Mouse (Mus musculus) right cerebral cortex, adult 18-20 months (tissue): ENCODE measurements around the gene Mlip.
"Not testable (repeated sequence)": the region's sequence is repeated elsewhere in the genome, so short reads cannot be mapped to it uniquely, and the experiment has no call there.

Experiments used
- DNase-seq: peaks from one replicate; pipeline ENCODE4 v3.0.0; 2022; ENCODE audit warnings: mixed read lengths

Gene Mlip

DNA sequence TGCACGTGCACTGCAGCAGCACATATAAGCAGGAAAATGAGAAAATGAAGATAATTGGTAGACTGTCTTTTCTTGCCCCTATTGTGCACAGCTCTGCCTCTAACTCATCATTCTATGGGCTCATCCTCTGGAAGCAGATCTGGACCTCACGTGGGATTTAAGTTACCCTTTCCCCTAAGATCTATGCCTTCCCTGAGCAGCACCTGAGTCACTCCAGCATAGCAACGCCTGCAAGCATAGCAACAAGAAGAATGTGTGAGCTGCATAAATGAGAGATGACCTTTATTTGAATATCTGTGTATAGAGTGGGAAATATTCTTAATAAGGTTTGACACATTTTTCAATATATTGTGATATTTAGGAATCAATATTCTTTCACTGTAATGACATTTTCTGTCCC is 176.9 kb downstream of the Mlip start:
- DNase-seq: no peak

- no peak for DNase-seq
These were observed 180.7 kb downstream of the Mlip start for GRCm38 (mm10) chr9:77172044-77172443.

DNA sequence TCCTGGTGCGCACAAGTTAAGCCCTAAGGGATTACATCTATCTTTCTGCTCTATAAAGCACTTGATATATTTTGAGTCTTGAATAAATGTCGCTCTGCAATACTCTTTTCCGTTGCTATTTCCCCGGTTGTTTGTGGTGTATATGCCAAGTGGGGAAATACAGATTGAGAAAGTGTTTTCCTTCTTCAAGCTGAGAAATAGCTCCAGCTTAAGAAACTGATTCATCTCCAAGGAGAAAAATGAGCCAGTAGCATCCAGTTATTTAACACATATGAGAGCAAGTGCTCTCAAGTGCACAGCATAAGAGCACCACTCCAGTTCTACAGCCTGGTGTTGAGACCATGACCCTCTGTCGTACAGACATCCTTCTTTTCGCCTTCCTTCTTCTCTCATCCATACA is 186.9 kb downstream of the Mlip start:
- DNase-seq: no peak

DNA sequence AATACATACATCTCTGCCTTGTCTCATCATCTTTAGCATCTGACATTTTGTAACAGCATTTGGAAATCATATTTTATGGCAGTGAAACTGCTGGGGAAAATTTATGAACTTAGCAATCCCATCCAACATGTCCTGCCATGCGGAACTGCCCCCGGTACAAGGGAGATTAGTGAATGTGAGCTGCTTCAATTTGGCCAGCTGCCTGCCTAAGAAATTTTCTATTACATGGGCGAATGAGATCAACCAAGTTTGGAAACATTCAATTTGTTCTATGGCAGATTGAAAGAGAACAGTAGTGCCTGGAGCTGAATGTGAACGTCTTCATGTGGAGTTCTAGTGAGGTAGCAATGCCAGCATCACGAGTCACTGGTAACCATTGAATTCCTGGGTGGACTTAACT is 191.0 kb downstream of the Mlip start:
- no peak for DNase-seq

DNA sequence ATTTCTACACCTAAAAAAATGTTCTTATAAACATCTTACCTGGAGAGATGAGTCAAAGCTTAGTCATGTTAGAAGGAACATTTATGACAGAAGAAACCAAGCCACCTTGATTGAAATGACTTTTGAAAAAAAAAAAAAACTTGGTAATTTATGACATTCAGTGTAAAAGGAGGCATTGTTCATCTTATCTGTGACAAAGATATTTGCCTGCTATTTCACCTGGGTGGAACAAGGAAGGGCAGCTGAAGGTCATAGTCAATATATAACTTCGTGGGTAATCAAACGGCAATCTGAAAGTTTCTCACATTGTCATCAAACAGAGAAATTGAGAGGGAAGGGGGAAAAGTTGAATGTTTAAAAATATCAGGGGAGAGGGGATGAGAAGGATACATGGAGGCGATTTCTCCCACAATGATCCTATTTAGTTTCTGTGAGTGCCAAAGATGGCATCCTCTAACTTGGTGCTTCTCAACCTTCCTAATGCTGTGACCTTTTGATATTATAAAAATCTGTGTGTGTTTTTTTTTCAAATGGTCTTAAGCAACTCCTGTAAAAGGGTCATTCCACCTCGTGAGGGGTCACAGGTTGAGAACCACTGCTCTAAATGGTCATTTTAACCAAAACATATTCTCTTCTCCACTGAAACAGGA is 192.4 kb downstream of the Mlip start:
- DNase-seq: no peak

DNA sequence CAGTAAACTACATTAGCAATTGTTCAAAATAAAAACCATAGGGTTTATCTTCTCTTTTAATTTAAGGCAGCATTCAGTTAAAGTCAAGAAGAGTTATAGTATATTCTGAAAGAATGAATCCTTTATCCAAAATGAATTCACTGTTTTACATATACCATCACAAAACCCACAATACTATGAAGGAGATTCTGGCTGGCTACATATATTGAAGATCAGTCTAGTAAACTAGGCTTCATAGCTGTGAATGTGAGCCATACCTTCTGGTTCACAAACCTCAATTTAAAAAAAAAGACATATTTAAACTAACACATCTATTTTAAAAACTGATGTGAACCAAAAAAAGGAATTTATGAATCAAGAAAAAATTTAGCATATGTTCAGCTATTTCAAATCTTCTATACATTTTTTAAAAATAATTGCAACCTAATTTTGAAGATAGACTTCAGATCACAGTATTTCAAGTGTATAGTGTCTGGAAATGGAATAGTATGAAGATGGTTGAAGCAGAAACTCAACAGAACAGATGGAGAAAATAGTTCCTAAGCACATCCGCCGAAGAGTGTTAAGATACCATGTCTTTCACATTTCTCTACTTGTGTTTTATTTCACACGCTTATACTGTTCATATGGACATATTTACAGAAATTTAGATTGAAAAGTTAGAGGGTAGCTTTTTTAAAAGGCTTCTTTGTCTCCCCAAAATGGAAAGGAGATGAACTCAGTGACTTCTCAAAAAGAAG is 204.1 kb downstream of the Mlip start:
- no peak for DNase-seq

GRCm38 (mm10) chr9:77119735-77120134 is 233.0 kb downstream of the Mlip start:
- DNase-seq: no peak

DNA sequence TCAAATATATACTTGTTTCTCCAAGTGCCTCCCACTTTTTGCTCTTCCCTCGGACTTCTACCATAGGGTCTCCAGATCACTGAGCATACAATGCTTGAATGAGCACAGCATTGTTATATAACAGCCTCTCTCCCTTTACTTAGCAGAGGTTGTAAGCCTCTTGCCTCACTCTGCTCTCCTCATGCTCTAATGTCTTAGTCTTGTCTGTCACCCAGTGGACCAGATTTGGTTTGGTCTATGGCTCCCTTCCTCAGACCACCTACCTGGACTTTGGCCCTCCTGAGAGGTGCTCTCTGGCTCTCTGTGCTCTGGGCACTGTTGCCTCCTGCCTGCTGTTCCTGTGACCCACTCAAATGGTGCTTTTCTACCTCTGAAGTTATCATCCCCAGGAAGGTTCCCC is 255.9 kb downstream of the Mlip start:
- DNase-seq: no peak

- DNase-seq: not testable (repeated sequence)
These were observed 269.5 kb downstream of the Mlip start for GRCm38 (mm10) chr9:77083221-77083620.

DNA sequence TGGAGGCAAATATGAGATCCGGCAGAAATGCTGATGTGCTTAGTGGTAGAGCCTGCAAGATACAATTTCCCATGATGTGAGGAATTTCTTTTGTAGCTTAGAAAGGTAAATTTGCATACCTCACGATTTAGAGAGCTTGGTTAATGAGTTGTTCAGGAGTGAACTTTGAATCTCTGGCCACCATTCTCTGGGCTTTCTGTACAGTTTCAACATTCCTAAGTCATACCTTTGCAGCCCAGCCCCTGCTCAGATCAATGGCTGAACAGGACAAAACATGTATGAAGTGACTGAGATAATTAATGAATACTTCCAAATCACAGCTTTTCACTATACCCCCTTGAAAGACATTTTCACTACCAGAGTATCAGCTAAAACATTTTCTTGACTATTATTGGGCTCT is 281.1 kb downstream of the Mlip start:
- no peak for DNase-seq

DNA sequence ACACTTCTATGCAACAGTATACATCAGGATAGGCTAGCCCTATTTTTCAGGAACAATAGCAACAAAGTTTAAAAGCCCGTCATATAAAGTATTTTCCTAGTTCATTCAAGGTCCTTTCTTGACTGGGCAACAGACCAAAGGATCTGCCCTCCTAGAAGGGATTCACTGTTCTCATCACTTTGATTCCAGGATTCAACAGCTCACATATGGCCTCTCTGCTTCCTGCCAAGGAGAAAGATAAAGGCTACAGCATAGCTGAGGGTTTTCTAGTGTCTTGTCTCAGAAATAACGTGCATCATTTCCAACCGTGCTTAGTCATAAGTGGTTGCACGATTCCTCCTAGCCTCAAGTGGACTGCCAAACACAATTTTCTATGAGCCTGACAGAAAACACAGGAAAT is 296.2 kb downstream of the Mlip start:
- DNase-seq: no peak

DNA sequence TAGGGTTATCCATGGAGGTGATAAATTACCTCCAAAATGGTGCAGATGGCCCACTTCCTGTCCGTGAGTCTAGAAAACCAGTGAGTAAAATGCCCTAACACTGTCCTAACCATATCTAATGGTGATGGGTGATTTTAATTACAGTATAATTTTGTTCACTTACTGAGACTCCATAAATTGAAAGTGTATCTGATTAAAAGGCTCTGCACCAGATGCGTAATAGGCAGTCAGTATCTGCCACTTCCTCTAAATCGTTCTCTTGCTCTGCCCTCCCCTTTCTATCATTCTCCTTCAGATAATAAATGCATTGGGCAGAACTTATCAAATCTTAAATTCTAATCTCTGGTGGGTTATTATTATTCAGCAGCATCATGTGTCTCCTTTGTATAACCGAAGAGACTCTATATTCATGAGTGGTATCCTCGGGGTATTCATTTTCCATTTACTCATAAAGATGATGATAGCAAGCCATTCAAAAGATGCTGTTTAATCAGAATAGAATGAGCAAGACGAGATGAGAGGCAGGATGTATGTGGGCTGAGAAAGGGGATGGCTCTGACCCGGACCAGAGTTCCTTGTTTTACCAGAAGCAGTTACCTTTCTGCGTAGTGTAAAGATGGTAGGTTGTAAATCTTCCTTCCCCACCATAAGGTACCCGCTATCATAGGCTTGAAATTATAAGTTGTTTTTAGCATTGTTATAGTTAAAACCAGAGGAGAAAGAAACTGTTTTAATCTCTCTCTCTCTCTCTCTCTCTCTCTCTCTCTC is 298.2 kb downstream of the Mlip start:
- no peak for DNase-seq
